Mouse (Mus musculus): Measurements from ENCODE around the gene Vip. TPM values are rescaled to one million over a fixed set of nuclear protein-coding genes. Genes with fewer than 3 reads are reported as not detected.

The Vip gene
- not detected for polyA plus RNA-seq (2017; shearing (Covaris generic))

DNA sequence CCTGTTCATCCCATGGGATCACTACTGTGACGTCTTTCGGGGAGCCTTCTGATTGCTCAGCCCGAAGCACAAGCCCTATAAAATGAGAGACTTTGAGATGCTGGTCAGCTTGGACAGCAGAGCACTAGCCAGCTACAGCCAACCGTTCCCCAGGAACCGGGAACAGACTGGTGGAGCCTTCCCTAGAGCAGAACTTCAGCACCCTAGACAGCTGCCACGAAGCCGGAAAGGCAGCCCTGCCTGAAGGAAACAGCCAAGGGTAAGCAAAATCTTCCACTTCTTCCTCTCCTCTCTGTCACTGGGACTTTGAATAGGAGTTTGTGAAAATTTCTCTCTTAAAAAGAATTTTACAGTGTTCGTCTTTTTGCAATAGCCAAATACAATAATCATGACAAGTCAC, at the start of gene Vip:
TSS of gene Vip (plus strand) at position 107 of the 400 bp plus-strand sequence.

DNA sequence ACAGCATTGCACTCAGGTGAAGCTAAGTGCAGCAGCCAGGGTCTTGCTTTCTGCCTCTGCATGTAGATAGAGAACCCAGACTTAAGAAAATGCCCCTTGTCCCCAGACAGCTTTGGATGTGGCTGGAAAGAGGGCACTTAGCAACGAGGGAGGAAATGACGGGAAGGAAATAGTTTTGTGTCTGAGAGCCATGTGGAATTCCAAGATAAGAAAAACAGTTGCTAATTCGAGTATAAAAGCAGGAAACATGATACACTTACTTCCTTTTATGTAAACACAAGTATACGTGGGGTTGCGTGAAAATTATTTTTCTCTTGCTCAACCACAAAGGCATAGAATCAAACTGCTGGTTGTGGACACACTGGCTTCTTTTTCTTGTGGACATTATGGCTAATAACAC, 45.6 kb upstream of the Vip start, which contains the start of gene Myct1:
TSS of gene Myct1 (plus strand) at position 312 of the 400 bp plus-strand sequence.

Other genes with a start within 250 kb of the Vip start
- 20.3 TPM for gene Syne1, start 87.7 kb upstream of the Vip start, polyA plus RNA-seq (2017; shearing (Covaris generic))
- gene Myct1, start 45.4 kb upstream of the Vip start, polyA plus RNA-seq (2017; shearing (Covaris generic)): not detected
- gene Fbxo5, start 166.4 kb downstream of the Vip start, polyA plus RNA-seq (2017; shearing (Covaris generic)): 19.3 TPM
- gene Mtrf1l, start 184.7 kb downstream of the Vip start, polyA plus RNA-seq (2017; shearing (Covaris generic)): 22.2 TPM